Mouse (Mus musculus) adrenal gland, adult 8-10 months (tissue): ENCODE measurements around the gene Tnks1bp1. TPM values are rescaled to one million over a fixed set of nuclear protein-coding genes. Genes with fewer than 3 reads are reported as not detected.

Experiments
- DNase-seq: peaks from one replicate; pipeline ENCODE4 v3.0.0; 2022
- total RNA-seq, 4 experiments: library from RNA; stranded (reverse); gene quantifications; 2 replicates each; pipeline ENCODE4 v1.2.4; 2022

The Tnks1bp1 gene
- total RNA-seq, 4 experiments from 2014 or later = 103 to 135 (median 120) TPM

DNA sequence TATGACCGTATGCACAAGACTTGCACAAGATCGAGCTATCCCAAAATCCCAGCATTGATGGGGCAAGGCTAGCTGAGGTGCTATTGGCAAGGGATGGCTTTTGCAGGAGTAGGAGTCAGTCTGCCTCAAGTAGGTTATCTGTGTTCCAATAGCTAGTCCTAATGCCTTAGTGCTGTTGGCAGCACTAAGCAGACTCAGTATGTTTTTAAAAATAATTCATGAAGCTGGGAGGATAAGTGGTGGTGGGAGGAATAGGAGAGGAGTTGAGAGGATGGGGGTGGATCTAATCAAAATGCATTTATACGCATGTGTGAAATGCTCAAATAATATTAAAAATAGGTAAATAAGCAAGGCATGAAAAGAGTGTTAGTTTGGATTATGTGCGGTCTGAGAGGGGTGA is 43.5 kb downstream of the Tnks1bp1 start:
- DNase-seq = no peak

- no peak for DNase-seq
Measured at GRCm38 (mm10) chr2:85093376-85093775, 45.6 kb downstream of the Tnks1bp1 start.

- no peak for DNase-seq
Measured at GRCm38 (mm10) chr2:85095906-85096305, 48.1 kb downstream of the Tnks1bp1 start.

DNA sequence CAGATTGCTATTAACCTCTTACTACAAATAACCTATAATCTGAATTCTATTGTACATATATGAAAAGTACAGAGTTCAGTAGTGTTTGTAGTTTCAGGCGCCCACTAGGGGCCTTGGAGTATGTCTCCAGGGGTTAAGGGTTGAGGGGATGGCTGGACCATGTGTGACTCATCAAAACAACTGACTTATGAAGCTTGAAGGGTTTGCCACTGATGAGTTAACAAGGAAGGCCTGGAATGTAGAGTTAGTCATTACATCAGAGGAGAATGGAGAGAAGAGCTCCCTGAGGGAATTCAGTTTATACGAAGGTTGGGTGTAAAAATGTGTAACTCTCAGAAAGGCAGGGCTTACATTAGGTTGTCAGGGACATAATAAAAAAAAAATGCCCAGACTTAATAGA is 50.2 kb downstream of the Tnks1bp1 start:
- no peak for DNase-seq

GRCm38 (mm10) chr2:85098824-85099511 is 51.1 kb downstream of the Tnks1bp1 start:
- DNase-seq = peak; percentile 42

GRCm38 (mm10) chr2:85103201-85103600 is 55.4 kb downstream of the Tnks1bp1 start:
- no peak for DNase-seq

- DNase-seq = no peak
Measured at GRCm38 (mm10) chr2:85105426-85106013, 57.7 kb downstream of the Tnks1bp1 start.

DNA sequence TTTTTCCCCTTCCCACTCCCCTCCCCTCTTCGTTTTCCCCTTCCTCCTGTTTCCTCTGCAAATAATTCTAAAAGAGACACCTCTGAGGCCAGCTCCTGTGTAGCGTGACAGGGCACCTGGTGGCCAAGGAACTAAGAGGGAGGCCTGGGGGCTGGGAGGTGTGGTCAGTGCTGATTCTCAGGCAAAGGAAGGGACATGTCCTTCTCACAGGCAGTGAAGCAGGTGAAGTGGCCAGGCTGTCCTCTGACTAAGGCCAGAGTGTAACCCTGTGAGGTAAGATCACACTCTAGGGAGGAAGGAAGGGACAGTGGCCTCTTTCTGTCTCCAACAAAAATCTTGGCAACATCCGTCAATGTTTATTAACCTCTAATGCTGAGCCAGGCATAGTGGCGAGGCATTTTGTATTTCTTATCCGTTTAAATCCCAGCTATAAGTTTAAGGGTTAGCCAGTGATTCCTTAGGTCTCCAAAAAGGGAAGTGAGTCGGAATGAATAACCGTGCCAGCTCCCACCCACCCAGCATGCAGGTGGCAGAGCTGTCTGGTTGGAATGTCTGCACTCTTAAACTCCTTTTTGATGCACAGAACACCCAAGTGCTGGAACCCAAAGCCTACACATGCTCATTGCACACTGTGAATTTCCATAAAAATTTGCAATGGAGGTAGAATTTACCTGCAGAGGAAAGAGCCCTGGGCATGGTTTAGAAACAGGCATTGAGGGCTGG is 58.4 kb downstream of the Tnks1bp1 start:
- DNase-seq = no peak

- no peak for DNase-seq
Measured at GRCm38 (mm10) chr2:85106941-85107340, 59.1 kb downstream of the Tnks1bp1 start.

GRCm38 (mm10) chr2:85110288-85110875 is 62.6 kb downstream of the Tnks1bp1 start:
- DNase-seq = no peak

Other genes starting within 250 kb of the Tnks1bp1 start
- gene Ube2l6, start 249.2 kb upstream of the Tnks1bp1 start, total RNA-seq = 10 to 100 TPM; 13.3 to 20.7 (median 15.2) TPM
- not detected for gene Smtnl1, start 225.4 kb upstream of the Tnks1bp1 start, total RNA-seq
- gene Timm10, start 221.0 kb upstream of the Tnks1bp1 start, total RNA-seq = 10 to 100 TPM; 28.2 to 43.5 (median 39.5) TPM
- 1 to 10 TPM; 3.0 to 7.5 (median 5.5) TPM for gene Slc43a1, start 209.2 kb upstream of the Tnks1bp1 start, total RNA-seq
- gene Rtn4rl2, start 161.3 kb upstream of the Tnks1bp1 start, total RNA-seq = 1 to 10 TPM; 1.2 to 1.8 (median 1.6) TPM
- 10 to 100 TPM; 63.1 to 81.5 (median 75.7) TPM for gene Slc43a3, start 111.4 kb upstream of the Tnks1bp1 start, total RNA-seq
- not detected for gene Prg2, start 67.6 kb upstream of the Tnks1bp1 start, total RNA-seq
- not detected for gene Prg3, start 59.8 kb upstream of the Tnks1bp1 start, total RNA-seq
- 100 to 1,000 TPM; 130 to 156 (median 142) TPM for gene Ssrp1, start 10.8 kb upstream of the Tnks1bp1 start, total RNA-seq
- 1 to 10 TPM in 3 of 4 experiments, under 1 TPM in 1; 0.83 to 1.8 (median 1.3) TPM for gene P2rx3, start 10.6 kb upstream of the Tnks1bp1 start, total RNA-seq
- 10 to 100 TPM in 1 of 4 experiments, 1 to 10 TPM in 3; 4.3 to 17.6 (median 8.0) TPM for gene Aplnr, start 88.2 kb downstream of the Tnks1bp1 start, total RNA-seq
- 10 to 100 TPM; 14.3 to 30.9 (median 24.9) TPM for gene Lrrc55, start 149.2 kb downstream of the Tnks1bp1 start, total RNA-seq